Mouse (Mus musculus): ENCODE data around the gene Ttbk2. TPM values are rescaled to one million over a fixed set of nuclear protein-coding genes. Genes with fewer than 3 reads are reported as not detected.

Gene Ttbk2
- polyA plus RNA-seq, 1 experiment from 2014 or later = 12.3 TPM

GRCm38 (mm10) chr2:120731167-120731862 is 119.1 kb downstream of the Ttbk2 start:
- H3K27ac ChIP-seq (replicated peaks) = peak overlapping the region; percentile 92
- H3K9me3 ChIP-seq = no peaks in the 10 kb centered on the region
- under 1% methylated on average over 60 of the region's 61 CpGs for WGBS
- peak overlapping the region; percentile 95 for H3K4me2 ChIP-seq
- H3K9ac ChIP-seq = peak overlapping the region; percentile 95
- H3K27me3 ChIP-seq = no peaks in the 10 kb centered on the region
- peaks cover 37% of the 10 kb centered on the region for H3K4me1 ChIP-seq (replicated peaks)
- ATAC-seq (ENCODE audit: low read depth) = peak; percentile 99
- peaks cover 28% of the 10 kb centered on the region for H3K36me3 ChIP-seq
- H3K4me3 ChIP-seq = peak overlapping the region; percentile 92

- H3K27ac ChIP-seq (replicated peaks) = peak overlapping the region; percentile 92
- ATAC-seq (ENCODE audit: low read depth) = peak; percentile 73
- H3K4me1 ChIP-seq (replicated peaks) = peaks cover 37% of the 10 kb centered on the region
- H3K36me3 ChIP-seq = peaks cover 30% of the 10 kb centered on the region
- H3K4me2 ChIP-seq = peak overlapping the region; percentile 95
- no peaks in the 10 kb centered on the region for H3K9me3 ChIP-seq
- H3K27me3 ChIP-seq = no peaks in the 10 kb centered on the region
- peak overlapping the region; percentile 92 for H3K4me3 ChIP-seq
- WGBS = under 1% methylated on average over 49 of the region's 50 CpGs
- peak overlapping the region; percentile 95 for H3K9ac ChIP-seq
These were observed 119.7 kb downstream of the Ttbk2 start for GRCm38 (mm10) chr2:120730639-120731166.

- no peaks in the 10 kb centered on the region for H3K9me3 ChIP-seq
- 10% methylated on average over 23 of the region's 23 CpGs for WGBS
- H3K4me2 ChIP-seq = peak overlapping the region; percentile 95
- H3K27me3 ChIP-seq = no peaks in the 10 kb centered on the region
- H3K4me1 ChIP-seq (replicated peaks) = peaks cover 37% of the 10 kb centered on the region
- no peak for ATAC-seq (ENCODE audit: low read depth)
- H3K9ac ChIP-seq = peak overlapping the region; percentile 95
- 0 out of 2 replicates have a peak overlapping the region, but pooled peaks have one; percentile 92 for H3K27ac ChIP-seq (replicated peaks)
- H3K36me3 ChIP-seq = peaks cover 37% of the 10 kb centered on the region
- peak overlapping the region; percentile 92 for H3K4me3 ChIP-seq
These were observed 120.4 kb downstream of the Ttbk2 start for GRCm38 (mm10) chr2:120729775-120730585.

DNA sequence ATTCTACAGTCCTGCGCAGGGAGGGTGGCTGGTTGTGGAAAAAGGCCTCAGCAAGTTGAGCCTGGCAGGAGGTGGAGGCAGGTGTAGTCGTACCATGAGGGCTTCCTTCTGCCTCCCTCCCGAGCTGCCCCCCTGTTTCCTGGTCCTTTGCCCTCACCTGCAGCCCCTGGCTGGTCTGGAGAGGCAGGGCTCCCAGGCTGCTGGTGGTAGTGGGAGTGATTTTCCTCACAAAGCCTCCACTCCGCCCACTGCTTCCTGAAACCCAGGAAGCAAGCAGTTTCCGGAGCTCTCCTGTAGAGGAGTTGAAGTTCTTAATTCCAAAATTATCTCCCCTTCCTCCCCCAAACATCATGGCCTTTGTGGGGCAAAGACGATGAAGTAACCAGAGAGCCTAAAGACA is 126.2 kb downstream of the Ttbk2 start:
- WGBS = 88% methylated on average over 6 of the region's 6 CpGs
- ATAC-seq (ENCODE audit: low read depth) = no peak
- no peak overlapping the region for H3K4me2 ChIP-seq
- H3K9ac ChIP-seq = no peak overlapping the region
- no peak overlapping the region for H3K4me3 ChIP-seq
- peaks cover 18% of the 10 kb centered on the region for H3K4me1 ChIP-seq (replicated peaks)
- no peaks in the 10 kb centered on the region for H3K27me3 ChIP-seq
- peaks cover 94% of the 10 kb centered on the region for H3K36me3 ChIP-seq
- H3K9me3 ChIP-seq = no peaks in the 10 kb centered on the region
- no peak overlapping the region for H3K27ac ChIP-seq (replicated peaks)

DNA sequence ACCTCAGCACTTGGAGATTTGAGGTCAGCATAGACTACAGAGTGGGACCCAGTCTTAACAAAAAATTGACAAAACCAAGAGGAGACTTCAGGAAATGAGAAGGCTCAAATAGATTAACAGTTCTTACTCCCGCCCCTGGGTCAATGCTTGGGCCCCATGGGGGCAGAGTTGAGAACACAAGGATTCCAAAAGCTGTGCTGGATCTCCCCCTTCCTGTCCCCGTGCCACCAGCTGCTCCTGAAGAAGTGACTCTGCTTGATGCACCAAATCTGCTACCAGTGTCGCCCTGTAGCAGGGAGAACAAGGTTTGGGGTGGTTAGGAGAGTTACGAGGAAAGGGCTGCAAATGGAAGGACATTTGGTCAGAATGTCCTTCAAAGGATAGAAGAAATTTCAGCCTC is 126.8 kb downstream of the Ttbk2 start:
- Histone ChIP-seq H3K4me3 (no peak overlapping the region), H3K27me3 (no peaks in the 10 kb centered on the region), H3K4me2 (no peak overlapping the region), H3K36me3 (peaks cover 98% of the 10 kb centered on the region), H3K27ac (replicated peaks) (no peak overlapping the region), H3K9ac (no peak overlapping the region), H3K9me3 (no peaks in the 10 kb centered on the region), H3K4me1 (replicated peaks) (peaks cover 12% of the 10 kb centered on the region)
- no peak for ATAC-seq (ENCODE audit: low read depth)
- WGBS = 78% methylated on average over 4 of the region's 4 CpGs

GRCm38 (mm10) chr2:120722491-120722890 is 127.9 kb downstream of the Ttbk2 start:
- Histone ChIP-seq H3K9me3 (no peaks in the 10 kb centered on the region), H3K27ac (replicated peaks) (no peak overlapping the region), H3K4me1 (replicated peaks) (0 out of 2 replicates have a peak, but pooled peaks cover under 1% of the 10 kb centered on the region), H3K36me3 (peaks cover 98% of the 10 kb centered on the region), H3K4me3 (no peak overlapping the region), H3K27me3 (no peaks in the 10 kb centered on the region), H3K4me2 (no peak overlapping the region), H3K9ac (no peak overlapping the region)
- WGBS = 85% methylated on average over 8 of the region's 8 CpGs
- ATAC-seq (ENCODE audit: low read depth) = no peak

- H3K4me1 ChIP-seq (replicated peaks) = no peaks in the 10 kb centered on the region
- no peak overlapping the region for H3K4me3 ChIP-seq
- H3K36me3 ChIP-seq = peaks cover 98% of the 10 kb centered on the region
- no peak overlapping the region for H3K27ac ChIP-seq (replicated peaks)
- H3K4me2 ChIP-seq = no peak overlapping the region
- no peak for ATAC-seq (ENCODE audit: low read depth)
- WGBS = 94% methylated on average over 2 of the region's 2 CpGs
- no peak overlapping the region for H3K9ac ChIP-seq
- H3K9me3 ChIP-seq = no peaks in the 10 kb centered on the region
- H3K27me3 ChIP-seq = no peaks in the 10 kb centered on the region
These were observed 128.5 kb downstream of the Ttbk2 start for GRCm38 (mm10) chr2:120721911-120722310.

- H3K4me3 ChIP-seq = no peak overlapping the region
- H3K27ac ChIP-seq (replicated peaks) = no peak overlapping the region
- H3K4me2 ChIP-seq = no peak overlapping the region
- no peak for ATAC-seq (ENCODE audit: low read depth)
- H3K36me3 ChIP-seq = peaks cover 97% of the 10 kb centered on the region
- no peaks in the 10 kb centered on the region for H3K4me1 ChIP-seq (replicated peaks)
- H3K9ac ChIP-seq = no peak overlapping the region
- WGBS = 96% methylated on average over 6 of the region's 6 CpGs
- H3K9me3 ChIP-seq = no peaks in the 10 kb centered on the region
- H3K27me3 ChIP-seq = no peaks in the 10 kb centered on the region
These were observed 129.6 kb downstream of the Ttbk2 start for GRCm38 (mm10) chr2:120720821-120721220.

DNA sequence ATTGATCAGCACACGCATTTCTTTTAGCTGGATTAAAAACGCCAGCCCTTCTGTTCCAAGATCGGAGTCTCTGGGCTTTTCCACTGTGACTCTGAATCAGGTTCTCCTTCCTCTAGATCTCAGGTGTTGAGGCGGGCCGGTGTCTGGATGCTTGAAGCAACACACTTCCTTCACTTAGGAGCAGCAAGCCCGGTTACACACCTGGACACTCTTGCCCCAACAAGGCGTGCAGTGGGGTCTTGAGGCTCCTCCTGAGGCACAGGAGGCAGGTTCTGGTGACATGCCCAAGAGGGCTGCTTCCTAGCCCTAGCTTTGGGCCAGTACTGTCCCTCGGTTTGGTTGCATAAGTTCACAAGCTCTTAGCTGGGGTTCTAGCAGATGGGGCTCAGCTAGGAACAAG is 131.9 kb downstream of the Ttbk2 start:
- H3K4me1 ChIP-seq (replicated peaks) = no peaks in the 10 kb centered on the region
- no peaks in the 10 kb centered on the region for H3K9me3 ChIP-seq
- H3K27me3 ChIP-seq = no peaks in the 10 kb centered on the region
- no peak overlapping the region for H3K27ac ChIP-seq (replicated peaks)
- H3K36me3 ChIP-seq = peaks cover 94% of the 10 kb centered on the region
- WGBS = 98% methylated on average over 8 of the region's 8 CpGs
- no peak for ATAC-seq (ENCODE audit: low read depth)
- no peak overlapping the region for H3K4me3 ChIP-seq
- H3K4me2 ChIP-seq = no peak overlapping the region
- no peak overlapping the region for H3K9ac ChIP-seq

GRCm38 (mm10) chr2:120713441-120713840 is 137.0 kb downstream of the Ttbk2 start:
- Histone ChIP-seq H3K27ac (replicated peaks) (no peak overlapping the region), H3K27me3 (no peaks in the 10 kb centered on the region), H3K36me3 (peaks cover 71% of the 10 kb centered on the region), H3K9ac (no peak overlapping the region), H3K9me3 (no peaks in the 10 kb centered on the region), H3K4me3 (no peak overlapping the region), H3K4me2 (no peak overlapping the region), H3K4me1 (replicated peaks) (no peaks in the 10 kb centered on the region)
- ATAC-seq (ENCODE audit: low read depth) = no peak
- 95% methylated on average over 3 of the region's 3 CpGs for WGBS

- H3K27ac ChIP-seq (replicated peaks) = no peak overlapping the region
- no peak for ATAC-seq (ENCODE audit: low read depth)
- no peaks in the 10 kb centered on the region for H3K4me1 ChIP-seq (replicated peaks)
- peaks cover 63% of the 10 kb centered on the region for H3K36me3 ChIP-seq
- no peak overlapping the region for H3K9ac ChIP-seq
- H3K4me2 ChIP-seq = no peak overlapping the region
- no peak overlapping the region for H3K4me3 ChIP-seq
- H3K27me3 ChIP-seq = no peaks in the 10 kb centered on the region
- 95% methylated on average over 3 of the region's 3 CpGs for WGBS
- H3K9me3 ChIP-seq = no peaks in the 10 kb centered on the region
These were observed 139.5 kb downstream of the Ttbk2 start for GRCm38 (mm10) chr2:120710948-120711347.

GRCm38 (mm10) chr2:120710154-120710553 is 140.2 kb downstream of the Ttbk2 start:
- WGBS = 92% methylated on average over 3 of the region's 3 CpGs
- no peaks in the 10 kb centered on the region for H3K4me1 ChIP-seq (replicated peaks)
- H3K9me3 ChIP-seq = no peaks in the 10 kb centered on the region
- H3K36me3 ChIP-seq = peaks cover 64% of the 10 kb centered on the region
- no peak overlapping the region for H3K4me2 ChIP-seq
- no peak overlapping the region for H3K27ac ChIP-seq (replicated peaks)
- no peak for ATAC-seq (ENCODE audit: low read depth)
- H3K4me3 ChIP-seq = no peak overlapping the region
- no peaks in the 10 kb centered on the region for H3K27me3 ChIP-seq
- H3K9ac ChIP-seq = no peak overlapping the region
